Mouse (Mus musculus) ES-Bruce4 (cell line): ENCODE measurements at regions not wholly inside any gene's neighbourhood (a gene's known extent, or its start where the extent isn't known, plus 50 kb on each side); places are given as distances from the start of the nearest gene placed in this dataset.
"Not testable (repeated sequence)": the region's sequence is repeated elsewhere in the genome, so short reads cannot be mapped to it uniquely, and the experiment has no call there.

ENCODE experiments used
- CTCF ChIP-seq: IDR thresholded peaks from one replicate; pipeline ENCODE4 v1.8.1; 2011; ENCODE audit warnings: low read depth, low read length
- POLR2A ChIP-seq: IDR thresholded peaks from one replicate; pipeline ENCODE4 v1.8.1; 2011; ENCODE audit warnings: low read length; ENCODE audit not compliant: insufficient read depth

DNA sequence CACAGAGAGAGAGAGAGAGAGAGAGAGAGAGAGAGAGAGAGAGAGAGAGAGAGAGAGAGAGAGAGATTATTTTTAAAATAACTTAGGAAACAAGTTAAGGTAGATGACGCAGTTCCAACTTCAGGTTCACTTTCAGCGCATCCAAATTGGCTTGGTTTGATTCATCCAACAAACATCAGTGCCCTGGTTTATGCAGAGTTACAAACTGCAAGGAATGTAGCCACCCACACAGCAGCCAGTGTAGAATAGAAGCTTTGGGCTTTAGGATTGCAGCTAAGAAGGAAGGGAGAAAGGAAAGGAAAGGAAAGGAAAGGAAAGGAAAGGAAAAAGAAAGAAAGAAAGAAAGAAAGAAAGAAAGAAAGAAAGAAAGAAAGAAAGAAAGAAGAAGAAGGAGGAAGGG lies 56.9 kb upstream of the Akap13 start:
- TF ChIP-seq POLR2A, CTCF: not testable (repeated sequence)
